Mouse (Mus musculus): ENCODE data around the gene Fgfr1op2. TPM values are rescaled to one million over a fixed set of nuclear protein-coding genes. Genes with fewer than 3 reads are reported as not detected.

Gene Fgfr1op2
- total and polyA plus RNA-seq, 3 experiments, result 70.6 to 189 (median 130) TPM

DNA sequence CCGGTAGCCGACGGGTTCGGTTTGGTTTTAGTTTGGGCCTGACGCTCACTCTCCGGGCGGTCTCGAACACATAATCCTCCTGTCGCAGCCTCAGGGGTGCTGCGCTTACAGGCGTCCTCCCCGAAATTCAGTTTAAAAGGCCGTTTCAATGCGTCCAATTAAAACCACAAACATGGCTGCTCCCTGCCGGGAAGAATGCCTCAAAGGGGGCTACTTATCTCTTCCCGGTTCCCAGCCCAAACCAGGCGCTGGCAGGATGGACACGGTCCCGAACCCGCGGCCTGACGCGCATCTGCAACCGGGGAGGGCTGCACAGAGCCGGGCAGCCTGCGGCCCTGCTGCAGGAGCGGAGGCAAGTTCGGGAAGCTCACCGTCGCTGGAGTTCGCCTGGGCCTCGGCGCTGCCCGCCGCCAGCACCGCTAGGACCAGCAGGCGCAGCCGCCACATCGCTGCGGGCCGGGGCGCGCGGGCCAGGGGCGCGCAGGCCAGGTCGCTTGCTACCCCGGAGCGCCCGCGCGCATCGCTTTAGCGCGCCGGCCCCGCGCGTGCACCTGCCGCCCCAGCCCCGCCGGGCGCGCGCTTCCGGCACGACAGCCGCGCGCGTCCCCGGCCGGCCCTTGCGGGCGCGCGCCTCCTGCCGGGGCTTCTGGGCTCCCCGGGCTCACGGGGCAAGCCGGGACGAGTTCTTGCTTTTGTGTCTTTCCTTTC lies 57.2 kb downstream of the Fgfr1op2 start:
- ATAC-seq (ENCODE audit: extremely low read depth, insufficient number of reproducible peaks, low FRiP score, poor library complexity, severe bottlenecking) (0 out of 2 replicates have a peak, but pooled peaks have one; percentile 16), DNase-seq (ENCODE audit: low spot score) (peak; percentile 95)
- H3K27me3 ChIP-seq (ENCODE audit: insufficient read depth, low read length), result no peaks in the 10 kb centered on the region
- TF ChIP-seq TAL1 (conservative IDR thresholded peaks at IDR 0.05; ENCODE audit: low read depth, low read length) (no peak), GATA1 (IDR thresholded peaks at IDR 0.05; ENCODE audit: borderline replicate concordance, low read length) (no peak), CTCF (IDR thresholded peaks at IDR 0.05; ENCODE audit: low read depth, low read length) (no peak), GATA2 (IDR thresholded peaks at IDR 0.05; ENCODE audit: borderline replicate concordance, low read depth, low read length) (no peak), POLR2AphosphoS5 (IDR thresholded peaks at IDR 0.05; ENCODE audit: insufficient replicate concordance, low read depth, low read length) (no peak)
- H3K36me3 ChIP-seq (replicated peaks), result peaks cover 22% of the 10 kb centered on the region
- H3K9me3 ChIP-seq (replicated peaks), result no peaks in the 10 kb centered on the region
- H3K4me1 ChIP-seq (ENCODE audit: insufficient read depth, low read depth, low read length), result peaks cover 49% of the 10 kb centered on the region
- H3K4me3 ChIP-seq (ENCODE audit: low read depth, low read length), result peak overlapping the region; percentile 86

DNA sequence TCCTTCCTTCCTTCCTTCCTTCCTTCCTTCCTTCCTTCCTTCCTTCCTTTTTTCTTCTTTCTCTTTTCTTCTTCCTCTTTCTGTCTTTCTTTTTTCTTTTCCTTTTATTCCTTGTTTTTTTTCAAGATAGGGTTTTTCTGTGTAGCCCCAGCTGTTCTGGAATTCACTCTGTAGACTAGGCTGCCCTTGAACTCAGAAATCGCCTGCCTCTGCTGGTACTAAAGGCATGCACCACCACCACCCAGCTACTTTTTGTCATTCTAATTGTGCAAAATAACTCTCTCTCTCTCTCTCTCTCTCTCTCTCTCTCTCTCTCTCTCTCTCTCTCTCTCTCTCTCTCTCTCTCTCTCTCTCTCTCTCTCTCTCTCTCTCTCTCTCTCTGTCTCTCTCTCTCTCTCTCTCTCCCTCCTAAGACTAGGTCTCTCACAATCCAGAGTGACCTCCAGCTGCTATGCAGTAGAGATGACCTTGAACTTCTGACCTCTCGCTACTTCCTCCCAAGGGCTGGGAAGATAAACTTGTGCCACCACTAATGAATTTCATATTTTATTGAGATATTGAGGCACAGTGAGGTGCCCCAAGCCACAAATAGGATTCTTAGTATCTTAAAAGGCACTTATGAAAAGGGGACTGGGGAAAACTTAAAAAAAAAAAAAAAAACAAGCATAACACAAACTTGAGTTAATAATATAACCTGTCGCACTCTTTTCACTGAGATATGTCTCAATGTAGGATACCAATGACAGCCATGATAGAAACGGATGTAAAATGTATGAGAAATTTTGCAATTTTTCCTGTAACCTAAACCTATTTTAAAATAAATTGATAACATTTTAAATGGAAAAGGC lies 58.0 kb downstream of the Fgfr1op2 start:
- no peaks in the 10 kb centered on the region for H3K27me3 ChIP-seq (ENCODE audit: insufficient read depth, low read length)
- H3K9me3 ChIP-seq (replicated peaks), result no peaks in the 10 kb centered on the region
- H3K4me1 ChIP-seq (ENCODE audit: insufficient read depth, low read depth, low read length), result peaks cover 48% of the 10 kb centered on the region
- TF ChIP-seq GATA2 (IDR thresholded peaks at IDR 0.05; ENCODE audit: borderline replicate concordance, low read depth, low read length) (no peak), CTCF (IDR thresholded peaks at IDR 0.05; ENCODE audit: low read depth, low read length) (no peak), GATA1 (IDR thresholded peaks at IDR 0.05; ENCODE audit: borderline replicate concordance, low read length) (no peak)
- no peak for ATAC-seq (ENCODE audit: extremely low read depth, insufficient number of reproducible peaks, low FRiP score, poor library complexity, severe bottlenecking)
- peaks cover 17% of the 10 kb centered on the region for H3K36me3 ChIP-seq (replicated peaks)
- DNase-seq (ENCODE audit: low spot score), result no peak
- peak overlapping the region; percentile 86 for H3K4me3 ChIP-seq (ENCODE audit: low read depth, low read length)

GRCm38 (mm10) chr6:146636482-146636881 lies 59.5 kb downstream of the Fgfr1op2 start:
- ATAC-seq (ENCODE audit: extremely low read depth, insufficient number of reproducible peaks, low FRiP score, poor library complexity, severe bottlenecking) (no peak), DNase-seq (ENCODE audit: low spot score) (no peak)
- peaks cover 46% of the 10 kb centered on the region for H3K4me1 ChIP-seq (ENCODE audit: insufficient read depth, low read depth, low read length)
- no peaks in the 10 kb centered on the region for H3K27me3 ChIP-seq (ENCODE audit: insufficient read depth, low read length)
- H3K36me3 ChIP-seq (replicated peaks), result peaks cover 8% of the 10 kb centered on the region
- TF ChIP-seq POLR2AphosphoS5 (IDR thresholded peaks at IDR 0.05; ENCODE audit: insufficient replicate concordance, low read depth, low read length) (no peak), CTCF (IDR thresholded peaks at IDR 0.05; ENCODE audit: low read depth, low read length) (no peak), TAL1 (conservative IDR thresholded peaks at IDR 0.05; ENCODE audit: low read depth, low read length) (no peak), GATA2 (IDR thresholded peaks at IDR 0.05; ENCODE audit: borderline replicate concordance, low read depth, low read length) (no peak), GATA1 (IDR thresholded peaks at IDR 0.05; ENCODE audit: borderline replicate concordance, low read length) (no peak)
- no peak overlapping the region for H3K4me3 ChIP-seq (ENCODE audit: low read depth, low read length)
- H3K9me3 ChIP-seq (replicated peaks), result no peaks in the 10 kb centered on the region

GRCm38 (mm10) chr6:146640068-146640965 lies 63.3 kb downstream of the Fgfr1op2 start:
- no peaks in the 10 kb centered on the region for H3K9me3 ChIP-seq (replicated peaks)
- DNase-seq (ENCODE audit: low spot score), result no peak
- TF ChIP-seq GATA2 (IDR thresholded peaks at IDR 0.05; ENCODE audit: borderline replicate concordance, low read depth, low read length), result no peak
- no peak for TF ChIP-seq CTCF (IDR thresholded peaks at IDR 0.05; ENCODE audit: low read depth, low read length)
- TF ChIP-seq POLR2AphosphoS5 (IDR thresholded peaks at IDR 0.05; ENCODE audit: insufficient replicate concordance, low read depth, low read length), result no peak
- H3K36me3 ChIP-seq (replicated peaks), result no peaks in the 10 kb centered on the region
- no peak overlapping the region for H3K4me3 ChIP-seq (ENCODE audit: low read depth, low read length)
- peaks cover 31% of the 10 kb centered on the region for H3K4me1 ChIP-seq (ENCODE audit: insufficient read depth, low read depth, low read length)
- ATAC-seq (ENCODE audit: extremely low read depth, insufficient number of reproducible peaks, low FRiP score, poor library complexity, severe bottlenecking), result no peak
- H3K27me3 ChIP-seq (ENCODE audit: insufficient read depth, low read length), result no peaks in the 10 kb centered on the region

GRCm38 (mm10) chr6:146640991-146641390 lies 64.0 kb downstream of the Fgfr1op2 start:
- H3K4me1 ChIP-seq (ENCODE audit: insufficient read depth, low read depth, low read length), result peaks cover 31% of the 10 kb centered on the region
- TF ChIP-seq TAL1 (conservative IDR thresholded peaks at IDR 0.05; ENCODE audit: low read depth, low read length) (no peak), GATA1 (IDR thresholded peaks at IDR 0.05; ENCODE audit: borderline replicate concordance, low read length) (no peak), GATA2 (IDR thresholded peaks at IDR 0.05; ENCODE audit: borderline replicate concordance, low read depth, low read length) (no peak), POLR2AphosphoS5 (IDR thresholded peaks at IDR 0.05; ENCODE audit: insufficient replicate concordance, low read depth, low read length) (no peak), CTCF (IDR thresholded peaks at IDR 0.05; ENCODE audit: low read depth, low read length) (no peak)
- no peak overlapping the region for H3K4me3 ChIP-seq (ENCODE audit: low read depth, low read length)
- DNase-seq (ENCODE audit: low spot score) (no peak), ATAC-seq (ENCODE audit: extremely low read depth, insufficient number of reproducible peaks, low FRiP score, poor library complexity, severe bottlenecking) (no peak)
- no peaks in the 10 kb centered on the region for H3K27me3 ChIP-seq (ENCODE audit: insufficient read depth, low read length)
- H3K9me3 ChIP-seq (replicated peaks), result no peaks in the 10 kb centered on the region
- peaks cover 2% of the 10 kb centered on the region for H3K36me3 ChIP-seq (replicated peaks)

Measured in G1E (cell line).